Mouse (Mus musculus) liver, embryonic 14.5 days (tissue): ENCODE measurements around the gene Tlr9. TPM values are rescaled to one million over a fixed set of nuclear protein-coding genes. Genes with fewer than 3 reads are reported as not detected.
A peak's percentile ranks its signal among the peaks of the same experiment; 100 is the strongest.

Experiments
- ATAC-seq: fragments of 200-750 bp; cut with Nextera tagmentation; 2 replicates; pipeline ENCODE4 v1.8.0; 2017; ENCODE audit warnings: moderate number of reproducible peaks, mild to moderate bottlenecking, moderate library complexity; ENCODE audit not compliant: insufficient read depth
- DNase-seq, 3 experiments: peaks; one replicate each; pipeline ENCODE4 v3.0.0-alpha.2; 2012 to 2013; ENCODE audit warnings: low read depth in 3 of 3, low spot score in 3 of 3
- H3K27ac ChIP-seq: fragments of 300-500 bp; sonication (generic); 2 replicates; pipeline ENCODE4 v1.5.1; 2014; ENCODE audit warnings: moderate library complexity, mild to moderate bottlenecking, control low read depth, inconsistent platforms
- H3K27me3 ChIP-seq: fragments of 300-500 bp; sonication (generic); 2 replicates; pipeline ENCODE4 v1.6.1; 2014; ENCODE audit warnings: mild to moderate bottlenecking, low read length, moderate library complexity; ENCODE audit not compliant: control insufficient read depth, insufficient read depth
- H3K36me3 ChIP-seq: fragments of 300-500 bp; sonication (generic); replicated peaks from 2 replicates; pipeline ENCODE4 v1.6.1; 2014; ENCODE audit warnings: low read depth; ENCODE audit not compliant: control insufficient read depth, insufficient read depth
- H3K4me1 ChIP-seq, 2 experiments: fragments of 200-500 bp in 1 of 2; fragments of 300-500 bp in 1 of 2; sonication (generic) in 1 of 2; replicated peaks; 2 replicates each; pipeline ENCODE4 v1.6.1; 2012 to 2014; ENCODE audit warnings: antibody characterized with exemption in 1 of 2, inconsistent platforms in 1 of 2, low read length in 1 of 2; ENCODE audit not compliant: control insufficient read depth in 2 of 2, insufficient read depth in 2 of 2
- H3K4me2 ChIP-seq: fragments of 300-500 bp; sonication (generic); 2 replicates; pipeline ENCODE4 v1.6.1; 2014; ENCODE audit warnings: low read depth, mild to moderate bottlenecking, control low read depth, moderate library complexity
- H3K4me3 ChIP-seq, 2 experiments: fragments of 200-500 bp in 1 of 2; fragments of 300-500 bp in 1 of 2; sonication (generic) in 1 of 2; 2 replicates each; pipeline ENCODE4 v1.5.1; 2012 to 2014; ENCODE audit warnings: low read depth in 2 of 2, low read length in 2 of 2, mild to moderate bottlenecking in 2 of 2, control low read depth in 1 of 2, inconsistent platforms in 1 of 2, moderate library complexity in 1 of 2; ENCODE audit not compliant: insufficient read depth in 1 of 2
- H3K9ac ChIP-seq: fragments of 300-500 bp; sonication (generic); replicated peaks from 2 replicates; pipeline ENCODE4 v1.6.1; 2014; ENCODE audit warnings: mild to moderate bottlenecking, control low read depth, moderate library complexity
- H3K9me3 ChIP-seq: fragments of 300-500 bp; sonication (generic); 2 replicates; pipeline ENCODE4 v1.6.1; 2016; ENCODE audit warnings: low read length, mixed read lengths; ENCODE audit not compliant: control insufficient read depth
- CTCF ChIP-seq: IDR thresholded peaks from 2 replicates; pipeline ENCODE4 v1.5.1; 2016; ENCODE audit warnings: antibody characterized with exemption, low read depth, control low read depth
- EP300 ChIP-seq: IDR thresholded peaks from 2 replicates; pipeline ENCODE4 v1.6.1; 2016; ENCODE audit warnings: antibody characterized with exemption, low read depth
- WGBS: fragments of 180-500 bp; shearing (Covaris S2); extraction: QIAGEN DNeasy Blood & Tissue Kit; methylation state at CpG from one replicate; pipeline ENCODE4 v1.1.7; 2014; ENCODE audit not compliant: insufficient replicate concordance; 5-methylcytosine and 5-hydroxymethylcytosine counted together
- polyA plus RNA-seq, 2 experiments: library from polyadenylated mRNA; depleted of rRNA in 1 of 2; stranded (reverse) in 1 of 2; unstranded in 1 of 2; fragments of >200 nt; fragmentation: Nextera tagmentation in 1 of 2; extraction: Ambion mirVana in 1 of 2; gene quantifications; 2 replicates each; pipeline versions ENCODE4 v1.2.1 to v1.2.3; 2012 to 2014

Gene Tlr9
- polyA plus RNA-seq, 2 experiments = 0.06 to 0.29 TPM

GRCm38 (mm10) chr9:106210853-106211609 is 11.4 kb upstream of the Tlr9 start:
- Histone ChIP-seq H3K4me2 (peak overlapping the region; percentile 54; the same call in 1 of the 2 replicates), H3K9me3 (no peaks in the 10 kb centered on the region), H3K36me3 (no peaks in the 10 kb centered on the region), H3K4me1 (no peaks in the 10 kb centered on the region), H3K4me3 (no peak overlapping the region), H3K27ac (no peak overlapping the region), H3K27me3 (no peaks in the 10 kb centered on the region), H3K9ac (no peak overlapping the region)
- no peak for DNase-seq
- WGBS = 69% methylated on average over 9 of the region's 9 CpGs
- no peak for TF ChIP-seq EP300
- no peak for TF ChIP-seq CTCF
- ATAC-seq = no peak

GRCm38 (mm10) chr9:106211680-106212593 is 10.5 kb upstream of the Tlr9 start:
- ATAC-seq (peak; percentile 73), DNase-seq (peak; percentile 70 to 76 (median 72))
- Histone ChIP-seq H3K27me3 (no peaks in the 10 kb centered on the region), H3K27ac (no peak overlapping the region), H3K4me2 (peak overlapping the region; percentile 54), H3K36me3 (no peaks in the 10 kb centered on the region), H3K4me3 (peak overlapping the region in 1 of 2 experiments; percentile 12; a peak in 1 of 4 replicates), H3K9ac (no peak overlapping the region), H3K4me1 (no peaks in the 10 kb centered on the region), H3K9me3 (no peaks in the 10 kb centered on the region)
- TF ChIP-seq CTCF (peak; percentile 100), EP300 (no peak)
- 33% methylated on average over 37 of the region's 37 CpGs for WGBS

GRCm38 (mm10) chr9:106212594-106212981 is 9.8 kb upstream of the Tlr9 start:
- 77% methylated on average over 12 of the region's 12 CpGs for WGBS
- ATAC-seq = no peak

GRCm38 (mm10) chr9:106215341-106216125 is 6.9 kb upstream of the Tlr9 start:
- TF ChIP-seq EP300 = no peak
- peak; percentile 41 for TF ChIP-seq CTCF

More at GRCm38 (mm10) chr9:106212594-106212981, 9.8 kb upstream of the Tlr9 start:
- Histone ChIP-seq H3K4me2 (no peak overlapping the region), H3K27me3 (no peaks in the 10 kb centered on the region), H3K9ac (no peak overlapping the region), H3K9me3 (no peaks in the 10 kb centered on the region), H3K36me3 (no peaks in the 10 kb centered on the region), H3K4me1 (no peaks in the 10 kb centered on the region), H3K4me3 (no peak overlapping the region), H3K27ac (no peak overlapping the region)
- DNase-seq = no peak
- TF ChIP-seq CTCF (no peak), EP300 (no peak)

More at GRCm38 (mm10) chr9:106215341-106216125, 6.9 kb upstream of the Tlr9 start:
- H3K27me3 ChIP-seq = no peaks in the 10 kb centered on the region
- no peak overlapping the region for H3K4me2 ChIP-seq
- WGBS = 57% methylated on average over 6 of the region's 6 CpGs
- H3K4me1 ChIP-seq = no peaks in the 10 kb centered on the region
- H3K27ac ChIP-seq = no peak overlapping the region
- no peak overlapping the region for H3K4me3 ChIP-seq
- H3K9ac ChIP-seq = no peak overlapping the region
- DNase-seq (no peak), ATAC-seq (no peak)
- no peaks in the 10 kb centered on the region for H3K36me3 ChIP-seq
- no peaks in the 10 kb centered on the region for H3K9me3 ChIP-seq
